Mouse (Mus musculus) heart, postnatal 36 days (tissue): ENCODE measurements around the gene Bsdc1. TPM values are rescaled to one million over a fixed set of nuclear protein-coding genes. Genes with fewer than 3 reads are reported as not detected.

Source experiments
- DNase-seq, 2 experiments: peaks; one replicate each; pipeline ENCODE4 v3.0.0; 2021 to 2022
- intact Hi-C: fragments of 180-260 bp; cut with DNase I; formaldehyde crosslinking; loops from one replicate; pipeline ENCODE4 v1.15.1; 2025
- total RNA-seq, 2 experiments: library from RNA; stranded (reverse); gene quantifications; 2 replicates each; pipeline ENCODE4 v1.2.3; 2021

Bsdc1 gene
- total RNA-seq, 2 experiments from 2014 or later = 50.3 to 53.8 TPM

DNA sequence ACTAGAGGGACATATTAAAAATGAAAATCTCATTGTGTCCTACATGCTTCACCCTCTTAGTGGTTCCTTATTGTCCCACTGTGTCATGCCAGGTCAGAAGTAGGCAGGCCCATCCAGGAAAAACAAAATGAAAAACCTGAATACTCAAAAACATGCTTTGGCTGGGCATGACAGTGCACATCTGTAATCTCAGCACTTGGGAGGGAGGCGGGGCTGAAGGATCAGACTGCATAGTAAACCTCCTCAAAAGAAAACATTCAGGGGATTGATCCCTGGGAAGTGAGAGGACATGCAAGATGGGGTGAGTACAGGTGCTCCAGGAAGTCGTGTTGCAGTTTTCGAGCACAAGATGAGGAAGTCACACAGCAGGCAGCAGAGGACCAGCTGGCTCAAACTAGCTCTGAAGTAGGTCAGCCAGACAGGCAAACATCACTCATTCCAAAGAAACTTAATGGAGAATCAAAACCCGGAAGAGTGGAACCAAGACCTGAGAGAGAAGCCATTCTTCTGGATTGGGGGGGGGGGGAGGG is 3.0 kb downstream of the Bsdc1 start:
- intact Hi-C loops = loop anchor here (5.0 kb wide), 1 partner anchor 138 kb away; the partner anchor contains the start of genes Eif3i and Tmem234

DNA sequence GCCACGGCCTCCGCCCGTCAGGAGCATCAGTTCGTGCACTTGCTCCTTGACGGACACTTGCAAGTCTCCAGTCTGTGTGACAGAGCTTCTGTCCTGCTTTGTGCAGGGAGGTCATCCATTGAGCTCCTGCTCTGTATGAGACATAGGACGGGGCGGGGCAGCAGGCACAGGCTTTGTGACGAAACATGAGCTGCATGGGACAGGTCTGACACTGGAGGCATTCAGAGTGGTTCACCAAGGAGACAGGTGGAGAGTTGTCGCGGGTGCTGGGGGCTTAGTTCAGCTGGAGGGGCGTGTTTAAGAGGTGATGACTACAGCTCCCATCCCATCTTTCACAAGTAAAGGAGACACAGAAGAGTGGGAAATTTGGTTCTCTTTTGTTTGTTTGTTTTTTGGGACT is 14.7 kb downstream of the Bsdc1 start:
- intact Hi-C loops = no loop called here
- no peak for DNase-seq

More for the DNA sequence above, 3.0 kb downstream of the Bsdc1 start:
- no peak for DNase-seq

DNA sequence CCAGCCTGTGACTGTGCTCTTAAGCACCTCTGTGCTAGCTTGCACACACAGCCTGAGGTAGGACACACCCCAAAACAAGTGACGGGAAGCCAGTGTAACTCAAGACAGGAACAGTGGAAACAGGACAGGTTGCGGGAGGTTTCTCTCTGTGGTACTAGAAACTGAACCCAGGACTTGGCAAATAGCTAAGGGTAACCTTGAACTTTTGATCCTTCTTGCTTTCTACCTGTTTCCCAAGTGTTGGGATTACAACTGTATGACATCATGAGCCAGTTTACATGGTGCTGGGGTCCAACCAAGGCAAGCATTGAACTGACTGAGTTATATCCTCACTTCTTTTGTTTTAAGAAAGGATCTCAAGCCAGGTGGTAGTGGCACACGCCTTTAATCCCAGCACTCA is 18.5 kb downstream of the Bsdc1 start:
- intact Hi-C loops = no loop called here
- DNase-seq = no peak

DNA sequence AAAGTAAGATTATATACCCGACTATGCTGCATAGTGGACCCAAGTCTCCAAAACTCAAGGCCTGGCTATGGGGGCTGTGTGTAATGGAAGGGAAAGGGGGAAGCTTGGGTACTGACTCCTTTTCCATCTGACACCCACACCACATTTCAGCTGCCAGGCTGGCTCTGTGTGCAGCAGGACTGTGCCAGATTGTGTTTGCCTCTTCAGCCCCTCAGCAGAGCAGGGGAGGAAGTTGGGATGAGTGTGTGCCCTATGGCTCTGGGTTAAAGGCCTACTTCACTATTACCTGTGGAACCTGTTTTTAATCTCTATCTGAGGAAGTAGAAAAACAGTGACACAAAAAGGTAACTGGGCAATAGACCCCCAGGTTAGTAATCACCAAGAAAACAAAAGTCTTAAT is 19.7 kb downstream of the Bsdc1 start:
- intact Hi-C loops = no loop called here
- no peak for DNase-seq

DNA sequence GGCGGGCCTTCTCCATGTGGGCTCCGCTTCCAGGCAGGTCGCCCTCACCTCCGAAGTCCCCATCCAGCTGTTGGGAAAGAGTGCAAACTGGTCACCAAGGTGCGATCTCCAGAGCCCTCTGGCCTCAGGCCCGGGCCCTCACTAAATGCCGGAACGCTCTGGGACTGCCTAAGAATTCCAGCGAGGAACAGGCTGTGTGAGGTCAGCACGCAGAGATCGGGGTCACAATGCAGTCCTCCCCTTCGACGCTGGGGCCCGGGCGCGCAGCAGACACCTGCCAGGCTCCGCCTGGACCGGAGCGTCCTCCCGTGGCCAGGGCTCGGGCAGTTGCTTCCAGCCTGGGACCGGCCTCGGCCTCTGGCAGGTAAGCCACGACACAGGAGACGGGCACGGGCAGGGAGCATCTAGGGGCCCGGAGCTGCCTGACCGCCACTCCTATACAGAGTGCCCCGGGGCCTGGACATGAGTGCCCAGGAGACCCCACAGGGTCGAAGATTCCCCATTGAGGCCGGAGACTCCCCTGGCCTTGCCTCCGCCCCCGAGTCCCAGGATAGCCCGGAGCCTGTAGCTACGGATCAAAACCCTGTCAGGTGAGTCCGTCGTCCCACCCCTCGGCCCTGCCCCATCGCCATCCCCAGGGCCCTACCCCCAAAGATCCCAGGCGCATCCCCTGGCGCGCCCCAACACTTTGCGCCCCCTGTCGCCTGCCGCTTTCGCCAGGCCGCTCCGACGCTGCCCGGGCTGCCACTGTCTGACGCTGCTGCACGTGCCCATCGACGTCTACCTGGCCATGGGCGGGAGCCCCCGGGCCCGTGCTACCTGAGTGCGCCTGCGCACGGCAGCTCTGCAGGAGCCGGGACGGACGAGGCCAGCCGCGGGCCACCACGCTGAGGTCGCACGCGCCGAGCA is 29.8 kb downstream of the Bsdc1 start, which contains the start of the genes Tssk3 and Fam229a:
Tssk3 (minus strand) TSS at position 51 of the 909 bp plus-strand sequence.
Fam229a (plus strand) TSS at position 219 of the 909 bp plus-strand sequence.
- intact Hi-C loops = no loop called here
- DNase-seq = no peak

DNA sequence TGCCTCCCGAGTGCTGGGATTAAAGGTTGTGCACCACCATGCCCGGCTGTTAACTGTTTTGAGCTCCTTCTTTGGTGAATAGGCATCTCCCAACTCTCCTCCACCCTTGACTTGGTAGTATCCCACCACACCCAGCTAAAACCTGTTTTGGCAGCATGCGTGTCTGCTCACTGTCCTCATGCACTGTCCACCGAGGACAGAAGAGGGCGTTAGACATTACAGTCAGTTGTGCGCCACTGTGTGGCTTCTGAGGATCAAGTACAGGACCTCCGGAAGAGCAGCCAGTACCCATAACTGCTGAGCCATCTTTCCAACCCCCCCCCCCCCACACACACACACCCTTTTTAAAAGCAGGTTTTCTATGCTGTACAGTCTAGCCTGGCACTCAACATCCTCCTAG is 33.3 kb downstream of the Bsdc1 start:
- no peak for DNase-seq
- intact Hi-C loops = loop anchor here (1.0 to 5.0 kb wide), 3 partner anchors 20 to 113 kb away; partner anchors contain the start of gene Hdac1

DNA sequence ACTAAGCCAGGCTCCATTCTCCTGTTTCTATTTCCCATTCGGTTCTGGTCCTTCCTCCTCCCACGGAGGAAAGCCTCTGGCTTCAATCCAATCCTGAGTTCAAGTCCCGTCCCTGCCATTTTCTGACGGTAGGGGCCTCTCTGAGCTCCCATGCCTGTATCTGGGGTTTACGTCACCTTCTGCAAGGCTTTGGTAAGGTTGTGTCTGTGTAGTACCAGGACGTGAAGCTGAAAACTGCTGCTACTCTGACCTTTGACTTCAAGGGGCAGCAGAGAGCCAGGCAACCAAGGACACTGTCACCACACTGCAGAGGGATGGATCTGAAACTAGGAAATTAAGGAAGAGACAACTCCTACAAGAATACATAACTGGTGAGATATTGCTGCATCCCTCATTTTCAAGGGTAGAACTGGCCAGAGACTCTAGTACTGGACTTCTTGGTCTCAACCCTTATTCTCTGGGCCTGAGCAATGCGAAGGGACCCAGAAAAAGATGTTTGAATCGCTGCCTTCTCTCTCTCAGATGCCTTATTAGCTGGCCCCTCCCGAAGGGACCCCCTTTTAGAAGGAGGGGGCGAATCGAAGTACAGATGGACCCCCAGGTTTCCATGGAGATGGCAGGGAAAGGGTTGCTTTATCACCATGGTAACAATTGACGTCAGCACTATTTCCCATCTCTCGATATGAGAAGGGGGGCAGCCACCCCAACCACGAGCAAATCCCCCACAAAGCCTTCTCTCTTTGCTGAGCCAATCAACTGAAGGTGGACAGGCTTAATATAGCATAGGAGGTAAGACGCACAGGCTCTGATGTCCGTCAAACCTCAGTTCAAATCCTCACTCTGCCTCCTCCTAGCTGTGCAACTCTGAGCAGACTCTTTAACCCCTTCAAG is 34.5 kb downstream of the Bsdc1 start:
- no peak for DNase-seq
- intact Hi-C loops = loop anchor here (1.0 to 5.0 kb wide), 3 partner anchors 18 to 111 kb away; partner anchors contain the start of gene Hdac1

DNA sequence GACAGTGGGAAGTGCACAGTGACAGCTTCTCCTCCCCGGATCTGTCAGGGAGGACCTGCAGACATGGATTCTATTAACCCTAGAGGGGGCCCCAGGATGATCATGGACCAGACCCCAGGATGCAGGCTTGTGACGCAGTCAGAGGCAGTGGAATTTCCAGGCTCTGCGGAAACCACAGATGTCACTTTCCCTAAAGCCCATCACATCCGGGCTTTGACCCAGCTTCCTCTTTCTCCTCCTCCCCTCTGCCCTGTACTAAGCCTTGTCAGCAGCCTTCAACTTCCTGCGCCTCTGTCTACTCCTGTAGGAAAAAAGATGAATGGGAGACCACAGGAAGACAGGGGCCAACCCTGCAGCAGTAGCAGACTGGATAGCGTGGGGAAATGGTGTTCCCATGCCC is 35.2 kb downstream of the Bsdc1 start:
- intact Hi-C loops = loop anchor here (5.0 kb wide), 1 partner anchor 111 kb away; no protein-coding TSS in a partner anchor
- DNase-seq = no peak

DNA sequence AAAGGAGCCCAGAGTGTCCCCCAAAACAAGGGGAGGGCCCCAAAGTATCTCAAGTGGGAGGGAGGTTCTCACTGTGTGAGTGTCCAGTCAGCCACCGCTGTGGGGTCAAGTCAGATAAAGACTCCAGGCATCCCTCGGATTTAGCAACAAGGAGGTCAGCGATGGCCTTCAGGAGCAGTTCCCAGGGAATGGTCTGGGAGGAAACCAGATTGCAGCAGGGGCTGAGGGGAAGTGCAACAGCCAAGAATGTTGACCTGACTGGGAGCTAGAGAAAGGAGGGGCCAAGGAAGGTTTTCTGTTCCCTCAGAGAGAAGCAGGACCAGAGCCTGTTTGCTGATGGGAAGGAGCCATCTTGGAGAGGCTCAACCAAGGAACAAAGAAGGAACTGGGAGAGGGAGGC is 37.6 kb downstream of the Bsdc1 start:
- intact Hi-C loops = loop anchor here (1.0 to 5.0 kb wide), 2 partner anchors 12 to 108 kb away; no protein-coding TSS in a partner anchor
- DNase-seq = no peak

DNA sequence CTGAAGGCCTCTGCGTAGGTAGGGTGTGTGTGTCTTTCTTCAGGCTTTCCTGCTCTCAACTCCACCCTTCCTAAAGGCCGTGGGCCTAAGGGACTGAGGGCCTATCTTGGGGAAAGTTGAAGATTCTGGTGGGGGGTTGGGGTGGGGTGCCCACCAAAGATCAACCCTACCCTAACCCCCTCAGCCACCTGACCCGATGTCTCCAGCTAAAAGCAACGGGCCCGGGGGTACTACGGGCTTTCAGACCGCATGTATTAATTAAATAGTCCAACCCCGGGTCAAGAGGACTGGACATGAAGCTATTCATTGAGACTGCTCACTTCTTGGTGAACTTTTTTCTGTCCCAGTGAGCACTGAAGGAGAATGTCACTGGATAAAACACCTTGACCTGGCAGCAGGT is 38.6 kb downstream of the Bsdc1 start:
- intact Hi-C loops = no loop called here
- DNase-seq = no peak

DNA sequence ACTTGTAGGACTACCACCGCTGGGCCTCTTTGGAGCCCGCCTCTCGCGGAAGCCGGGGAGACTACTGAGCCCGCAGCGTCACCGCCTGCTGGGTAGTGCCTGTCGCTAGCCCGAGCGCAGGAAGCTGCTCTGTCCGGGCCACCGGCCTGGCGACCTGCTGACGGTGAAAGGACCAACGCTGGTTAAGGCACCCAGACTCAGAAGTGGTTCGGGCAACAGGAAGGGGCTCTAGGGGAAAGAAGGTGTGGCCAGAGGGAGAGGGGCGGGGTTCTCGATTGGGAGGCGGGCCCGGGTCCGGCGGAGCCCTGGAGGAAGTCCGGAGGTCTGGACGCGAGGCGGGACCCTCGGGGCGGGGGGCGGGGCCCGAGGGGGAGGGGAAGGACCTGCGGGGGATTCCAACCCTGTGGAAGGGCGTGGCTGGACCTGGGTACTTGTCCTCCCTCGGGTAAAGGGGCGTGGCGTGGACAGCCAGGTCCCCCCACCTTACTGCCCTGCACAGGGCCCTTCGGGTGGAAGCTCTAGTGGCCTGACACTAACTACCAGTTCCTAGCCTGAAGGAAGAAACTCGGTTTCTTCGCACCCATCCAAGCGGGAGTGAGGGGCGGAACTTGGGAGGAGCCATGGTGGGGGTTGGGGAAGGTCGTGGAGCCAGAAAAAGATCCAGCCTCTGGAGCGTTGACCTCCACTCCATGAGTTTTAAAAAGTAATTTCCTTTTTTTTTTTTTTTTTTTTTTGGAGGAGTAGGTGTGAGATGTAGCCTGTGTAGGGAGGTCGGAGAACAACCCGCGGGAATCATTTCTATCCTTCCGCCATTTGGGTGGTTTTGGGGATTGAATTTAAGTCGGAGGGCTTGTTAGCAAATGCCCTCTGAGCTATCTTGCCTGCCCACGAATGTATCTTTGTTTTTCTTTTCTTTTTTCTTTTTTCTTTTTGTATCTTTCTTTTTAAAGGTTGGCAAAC is 39.5 kb downstream of the Bsdc1 start:
- intact Hi-C loops = no loop called here
- DNase-seq = peak; percentile 87 to 91

DNA sequence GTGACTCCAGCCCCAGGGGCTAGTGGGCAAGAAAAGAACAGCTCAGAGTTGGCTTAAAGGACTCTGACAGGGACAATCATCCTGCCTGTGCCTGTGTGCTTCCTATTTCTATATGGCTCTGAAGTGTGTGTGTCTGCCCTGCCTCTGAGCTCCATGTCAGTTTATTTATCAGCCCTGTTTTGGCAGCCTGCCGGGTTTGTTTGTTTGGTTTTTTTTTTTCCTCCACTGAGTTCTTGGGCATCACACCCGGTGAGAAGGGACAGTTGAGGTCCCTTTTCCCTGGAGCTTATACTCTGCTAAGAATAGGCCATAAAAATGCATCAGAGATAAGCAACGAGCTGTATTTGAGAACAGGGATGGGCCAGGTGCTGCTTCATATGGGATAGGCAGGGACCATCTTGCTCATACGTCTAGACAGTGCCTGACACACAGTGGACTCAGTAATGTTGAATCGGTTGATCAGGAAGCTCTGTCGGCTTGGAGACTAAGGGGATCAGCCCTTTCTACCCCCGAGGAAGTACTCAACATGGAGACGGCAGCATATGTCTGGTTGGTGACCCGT is 41.0 kb downstream of the Bsdc1 start:
- intact Hi-C loops = no loop called here
- DNase-seq = no peak

DNA sequence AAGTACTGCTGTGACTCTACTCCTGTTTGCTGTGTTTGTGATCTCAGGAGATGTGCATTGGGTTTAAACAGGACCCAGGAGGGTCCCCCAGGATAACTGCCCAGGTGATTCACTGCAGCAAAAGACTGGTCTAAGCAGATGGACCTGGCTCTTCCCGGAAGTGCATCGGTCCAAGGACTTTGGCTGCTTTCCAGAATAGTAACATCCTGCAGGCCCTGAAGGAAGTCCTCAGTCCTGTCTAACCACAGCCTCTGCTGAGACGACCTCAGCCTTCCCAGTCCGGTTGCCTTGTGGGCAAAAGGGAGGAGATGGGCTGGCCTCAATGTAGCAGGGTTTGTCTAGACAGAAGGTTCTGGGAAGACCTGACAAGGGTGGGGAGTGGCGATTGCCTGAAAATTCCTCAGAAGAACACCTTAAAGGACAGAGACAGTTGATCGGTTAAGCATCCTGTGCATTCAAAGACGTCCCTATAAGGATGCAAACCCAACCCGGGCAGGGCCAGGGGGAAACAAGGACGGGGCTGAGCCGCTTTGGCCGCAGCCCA is 41.6 kb downstream of the Bsdc1 start:
- no peak for DNase-seq
- intact Hi-C loops = no loop called here

DNA sequence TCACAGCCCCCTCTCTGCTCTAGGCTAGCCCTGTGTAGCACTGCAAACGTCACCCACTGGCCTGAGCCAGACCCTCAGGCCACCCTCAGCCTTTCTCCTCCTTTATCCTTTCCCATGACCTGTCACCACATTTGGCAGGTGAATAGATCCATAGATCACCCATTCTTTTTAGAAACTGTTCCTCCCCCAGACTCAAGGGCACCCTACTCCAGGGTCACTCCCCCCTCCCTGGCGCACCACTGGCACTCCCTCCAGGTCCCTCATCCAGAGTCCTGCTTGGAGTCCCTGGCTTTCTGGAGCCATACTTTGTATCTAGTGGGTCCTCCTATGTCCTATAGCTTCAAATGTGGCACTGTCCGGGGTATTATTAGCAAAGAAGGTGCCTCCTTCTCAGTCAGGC is 44.1 kb downstream of the Bsdc1 start:
- intact Hi-C loops = no loop called here

DNA sequence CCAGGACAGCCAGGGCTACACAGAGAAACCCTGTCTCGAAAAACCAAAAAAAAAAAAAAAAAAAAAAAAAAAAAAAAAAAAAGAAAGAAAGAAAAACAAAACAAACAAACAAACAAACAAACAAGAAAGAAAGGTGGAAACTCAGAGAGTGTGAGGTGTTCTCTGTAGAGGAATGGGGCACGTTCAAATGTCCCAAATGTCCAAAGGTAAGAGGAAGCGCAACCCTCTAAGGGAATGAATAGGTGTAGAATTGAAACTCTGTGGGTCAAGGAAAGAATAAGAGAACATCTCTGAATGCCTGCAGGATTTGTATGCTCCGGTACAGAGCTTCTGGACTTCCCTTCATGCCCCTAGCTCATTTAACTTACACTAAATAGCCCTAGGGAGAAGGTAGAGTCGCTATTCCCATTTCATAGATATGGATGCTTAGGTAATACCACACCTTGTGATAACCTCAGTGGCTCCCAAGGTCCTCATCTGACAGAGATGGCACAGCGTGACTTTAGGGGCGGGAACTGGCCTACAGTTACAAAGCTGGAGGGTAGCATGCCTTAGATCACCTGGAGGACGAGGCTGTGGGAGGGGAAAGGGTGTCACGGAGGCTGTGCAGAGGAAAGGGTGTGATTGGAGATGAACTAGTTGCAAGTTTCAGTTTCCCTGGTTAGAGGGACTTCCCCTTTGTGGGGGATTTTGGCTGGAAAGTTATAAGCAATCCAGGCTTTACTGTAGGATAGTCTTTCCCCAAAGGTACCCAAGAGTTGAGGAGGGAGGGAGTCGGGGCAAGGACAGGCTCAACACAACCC is 46.3 kb downstream of the Bsdc1 start:
- DNase-seq = no peak
- intact Hi-C loops = no loop called here

More for the DNA sequence above, 44.1 kb downstream of the Bsdc1 start:
- DNase-seq = no peak

DNA sequence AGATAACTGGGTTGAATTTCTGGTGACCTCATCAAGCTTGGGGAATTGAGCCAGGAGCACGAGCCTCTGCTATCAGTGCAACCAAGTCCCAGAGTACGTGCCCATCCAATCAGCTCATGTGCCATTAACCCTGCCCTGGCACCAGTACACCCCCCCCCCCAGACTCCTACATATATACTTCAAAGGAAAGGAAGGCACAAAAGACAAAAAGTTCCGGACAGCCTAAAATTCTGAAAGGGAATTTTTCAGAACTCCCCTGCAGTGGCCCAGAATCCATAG is 46.8 kb downstream of the Bsdc1 start:
- DNase-seq = no peak
- intact Hi-C loops = no loop called here

DNA sequence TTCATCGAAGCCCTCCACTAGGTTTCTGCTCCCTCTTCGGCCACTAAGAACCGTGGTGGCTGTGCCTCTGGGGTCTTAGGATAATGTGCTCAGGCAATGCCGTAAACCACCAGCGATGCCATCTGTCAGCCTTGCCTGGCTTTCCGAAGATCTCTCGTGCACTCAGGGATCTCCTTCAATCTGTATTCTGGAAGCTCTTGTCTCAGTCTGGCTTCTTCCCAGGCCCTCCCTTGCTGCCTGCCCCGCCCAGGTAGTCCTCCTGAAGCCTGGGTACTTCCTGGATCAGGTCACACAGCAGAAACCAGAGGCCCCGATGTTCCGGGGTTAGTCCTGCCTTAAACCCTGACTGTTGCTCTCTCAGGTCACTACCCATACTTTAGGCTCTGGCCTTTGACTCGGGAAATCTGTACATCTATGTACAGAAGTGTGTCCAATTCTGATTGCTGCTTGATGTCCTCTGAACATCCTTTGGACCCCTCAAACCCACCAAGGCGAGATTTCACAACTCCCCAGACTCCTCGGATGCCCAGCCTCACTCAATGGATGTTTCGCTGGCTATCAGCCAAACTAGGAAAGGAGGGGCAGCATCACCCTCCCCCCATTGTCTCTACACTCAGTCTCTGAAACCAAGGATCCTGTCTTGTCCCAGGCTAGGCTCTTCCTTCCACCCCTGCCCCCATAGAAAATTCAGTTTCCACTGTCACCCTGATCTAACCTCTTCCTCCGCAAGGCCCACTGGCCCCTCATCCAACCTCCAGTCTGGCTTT is 47.6 kb downstream of the Bsdc1 start:
- intact Hi-C loops = no loop called here

DNA sequence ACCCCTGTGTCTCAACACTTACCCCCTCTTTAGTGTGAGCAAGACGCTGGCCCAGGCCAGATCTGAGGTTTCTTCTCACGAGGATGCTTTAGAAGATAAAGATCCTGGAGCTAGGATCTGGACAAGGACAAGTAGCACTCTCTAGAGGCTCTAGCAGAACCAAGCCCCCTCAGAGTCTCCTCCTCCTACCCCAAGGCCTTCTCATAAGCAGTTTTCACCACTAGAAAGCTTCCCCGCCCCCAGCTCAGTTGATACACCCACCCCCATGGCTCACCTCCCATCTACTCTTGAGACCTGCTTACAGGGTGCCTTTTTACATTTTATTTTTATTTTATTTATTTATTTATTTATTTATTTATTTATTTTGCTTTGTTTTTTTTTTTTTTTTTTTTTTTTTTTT is 48.3 kb downstream of the Bsdc1 start:
- no peak for DNase-seq
- intact Hi-C loops = no loop called here

More for the DNA sequence above, 47.6 kb downstream of the Bsdc1 start:
- no peak for DNase-seq
